Mouse (Mus musculus) left cerebral cortex, adult 2 months (tissue): Measurements from ENCODE around the gene Acadvl. TPM values are rescaled to one million over a fixed set of nuclear protein-coding genes. Genes with fewer than 3 reads are reported as not detected.

Experiments used
- DNase-seq, 2 experiments: peaks; one replicate each; pipeline ENCODE4 v3.0.0; 2021 to 2022; ENCODE audit warnings: low spot score in 2 of 2, mixed read lengths in 1 of 2; ENCODE audit errors: extremely low spot score in 1 of 2
- H3K27ac ChIP-seq: fragments of 200-600 bp; 2 replicates; pipeline ENCODE4 v1.8.1; 2022
- H3K4me3 ChIP-seq: fragments of 200-600 bp; 2 replicates; pipeline ENCODE4 v1.8.1; 2022
- CTCF ChIP-seq: fragments of 200-600 bp; IDR thresholded peaks from 2 replicates; pipeline ENCODE4 v1.8.1; 2022; ENCODE audit warnings: antibody characterized with exemption, mild to moderate bottlenecking, moderate library complexity
- intact Hi-C: fragments of 180-260 bp; cut with DNase I; formaldehyde crosslinking; loops from one replicate; pipeline ENCODE4 v1.15.1; 2025
- total RNA-seq, 2 experiments: library from RNA; stranded (reverse); gene quantifications; 2 replicates each; pipeline ENCODE4 v1.2.3; 2021

The Acadvl gene
- total RNA-seq, 2 experiments from 2014 or later: 59.4 to 62.5 TPM

GRCm38 (mm10) chr11:69998567-69999491 lies 16.4 kb downstream of the Acadvl start:
- Histone ChIP-seq H3K4me3 (no peak overlapping the region), H3K27ac (no peak overlapping the region)
- peak; percentile 40 for TF ChIP-seq CTCF
- intact Hi-C loops: no loop called here
- DNase-seq: no peak

GRCm38 (mm10) chr11:69997070-69997509 lies 18.1 kb downstream of the Acadvl start:
- DNase-seq: peak; percentile 68 to 79
- TF ChIP-seq CTCF: no peak
- H3K4me3 ChIP-seq: peak overlapping the region; percentile 87
- peak overlapping the region; percentile 95 for H3K27ac ChIP-seq
- intact Hi-C loops: no loop called here

DNA sequence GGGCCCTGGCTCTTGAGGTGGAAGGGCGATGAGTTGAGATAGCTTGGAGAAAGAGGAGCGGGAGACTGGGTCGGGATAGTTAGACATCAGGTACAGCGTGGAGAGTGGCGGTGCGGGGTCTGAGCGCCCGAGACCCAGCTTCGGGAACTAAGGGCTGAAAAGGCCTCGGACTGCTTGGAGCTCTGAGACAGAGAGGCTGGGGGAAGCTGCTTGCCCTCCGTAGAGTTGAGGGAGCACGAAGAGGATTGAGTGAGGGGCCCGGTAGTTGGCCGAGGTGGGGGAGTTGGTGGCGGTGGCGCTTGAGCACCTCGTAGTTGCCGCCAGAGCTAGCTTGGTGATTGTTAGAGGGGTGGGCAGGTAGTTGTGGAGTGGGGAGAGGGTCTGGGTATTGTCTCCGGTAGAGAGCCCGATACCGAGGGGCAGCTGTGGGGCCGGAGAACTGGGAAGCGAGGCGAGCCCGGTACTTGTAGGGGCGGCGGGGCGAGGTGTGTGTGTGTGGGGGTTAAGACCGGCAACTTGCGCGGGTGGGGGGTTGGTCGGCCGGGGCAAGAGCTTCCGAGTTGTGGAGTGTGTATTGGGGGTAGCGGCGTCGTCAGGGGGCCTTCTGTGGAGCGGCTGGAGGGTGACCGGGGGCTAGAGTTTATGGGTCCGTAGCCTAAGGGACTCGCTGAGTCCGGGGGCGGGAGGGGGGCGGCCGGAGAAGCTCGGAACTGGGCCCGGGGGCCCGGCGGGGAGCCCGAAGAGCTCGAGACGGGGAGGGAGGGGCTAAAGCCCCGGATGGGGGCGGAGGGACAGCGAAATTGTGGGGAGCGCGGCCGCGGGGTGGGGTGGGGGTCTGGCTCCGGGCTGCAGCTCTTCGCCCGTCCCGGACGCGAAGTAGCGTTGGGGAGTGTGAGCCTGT lies 18.8 kb downstream of the Acadvl start:
- Histone ChIP-seq H3K4me3 (peak overlapping the region; percentile 87), H3K27ac (peak overlapping the region; percentile 95)
- peak in 1 of 2 experiments; percentile 51 for DNase-seq
- intact Hi-C loops: no loop called here
- no peak for TF ChIP-seq CTCF

- peak; percentile 95 to 96 for DNase-seq
- peak within 1 kb of the TSS; percentile 87 for H3K4me3 ChIP-seq
- TF ChIP-seq CTCF: peak; percentile 58
- intact Hi-C loops: loop anchor here (2.0 kb wide), 1 partner anchor 15 kb away; the partner anchor contains the start of gene Ctdnep1
- peak within 1 kb of the TSS; percentile 95 for H3K27ac ChIP-seq
These were observed 19.7 kb downstream of the Acadvl start, which contains the start of gene Phf23 for GRCm38 (mm10) chr11:69995391-69995960. TSS of gene Phf23 (plus strand) at chr11:69995777.

GRCm38 (mm10) chr11:69994401-69995090 lies 20.7 kb downstream of the Acadvl start:
- H3K27ac ChIP-seq: no peak overlapping the region
- no peak overlapping the region for H3K4me3 ChIP-seq
- DNase-seq: no peak
- intact Hi-C loops: loop anchor here (2.0 kb wide), 1 partner anchor 14 kb away; the partner anchor contains the start of gene Ctdnep1
- TF ChIP-seq CTCF: no peak

- 0 out of 2 replicates have a peak overlapping the region, but pooled peaks have one; percentile 96 for H3K27ac ChIP-seq
- intact Hi-C loops: no loop called here
- H3K4me3 ChIP-seq: peak overlapping the region; percentile 93
- DNase-seq: no peak
- no peak for TF ChIP-seq CTCF
These were observed 22.3 kb downstream of the Acadvl start for GRCm38 (mm10) chr11:69992932-69993331.

- peak overlapping the region; percentile 93 for H3K4me3 ChIP-seq
- intact Hi-C loops: no loop called here
- H3K27ac ChIP-seq: peak overlapping the region; percentile 96
- no peak for DNase-seq
- no peak for TF ChIP-seq CTCF
These were observed 22.8 kb downstream of the Acadvl start for GRCm38 (mm10) chr11:69992396-69992795.

DNA sequence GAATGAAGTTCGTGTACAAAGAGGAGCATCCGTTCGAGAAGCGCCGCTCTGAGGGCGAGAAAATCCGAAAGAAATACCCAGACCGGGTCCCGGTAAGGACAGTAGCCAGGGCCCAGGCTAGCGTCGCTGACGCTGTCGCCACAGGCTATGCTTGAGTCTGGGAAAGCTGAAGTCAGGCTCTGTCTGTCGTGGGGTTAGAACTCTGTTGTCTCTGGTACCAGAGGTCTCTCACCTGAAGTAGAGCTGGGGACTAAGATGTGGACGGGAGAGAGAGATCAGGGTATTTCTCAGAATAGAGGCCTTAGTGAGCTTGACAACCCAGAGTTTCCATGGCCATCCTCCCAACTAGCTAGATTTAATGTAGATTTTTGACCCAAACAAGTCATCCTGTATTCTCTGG lies 23.5 kb downstream of the Acadvl start:
- peak overlapping the region; percentile 96 for H3K27ac ChIP-seq
- TF ChIP-seq CTCF: no peak
- intact Hi-C loops: no loop called here
- DNase-seq: no peak
- peak overlapping the region; percentile 93 for H3K4me3 ChIP-seq

- TF ChIP-seq CTCF: no peak
- H3K4me3 ChIP-seq: peak within 1 kb of the TSS; percentile 93
- DNase-seq: peak; percentile 93 to 95
- intact Hi-C loops: no loop called here
- peak within 1 kb of the TSS; percentile 96 for H3K27ac ChIP-seq
These were observed 24.1 kb downstream of the Acadvl start, which contains the start of gene Gabarap for GRCm38 (mm10) chr11:69990850-69991691. TSS of gene Gabarap (plus strand) at chr11:69991143.

GRCm38 (mm10) chr11:69989949-69990348 lies 25.3 kb downstream of the Acadvl start:
- intact Hi-C loops: no loop called here
- no peak for DNase-seq
- Histone ChIP-seq H3K27ac (no peak overlapping the region), H3K4me3 (no peak overlapping the region)
- no peak for TF ChIP-seq CTCF
